ENCODE assay signal across 8 mouse cellular contexts in the genomic region with DNA sequence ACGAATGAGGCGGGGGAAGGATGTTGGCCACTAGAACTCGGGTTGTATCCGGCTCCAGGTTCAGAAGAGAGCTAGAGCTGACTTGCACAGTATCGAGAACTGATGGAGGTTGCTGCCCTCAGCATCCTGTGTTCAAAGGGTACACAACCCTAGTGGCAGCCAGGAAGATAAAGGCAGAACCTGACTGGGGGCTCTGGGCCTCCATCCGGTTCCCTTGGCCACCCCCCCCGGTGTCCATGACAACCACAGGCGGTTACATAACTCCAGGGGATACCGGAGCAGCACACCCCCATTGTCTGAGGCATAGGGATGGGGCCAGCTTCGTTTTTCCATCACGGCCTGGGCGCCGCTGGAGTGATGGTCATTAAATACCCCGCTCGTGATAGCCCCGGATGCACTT. TPM values are rescaled to one million over a fixed set of nuclear protein-coding genes. Genes with fewer than 3 reads are reported as not detected.
DNase-seq lines count a peak whose midpoint lies in the region; ATAC-seq lines count a peak whose summit lies in the region.

No protein-coding gene starts in this region.

- H3K4me3 ChIP-seq in erythroblast, embryonic 14.5 days (replicated peaks): peak overlapping the region; percentile 81
- peak overlapping the region; percentile 91 for H3K4me3 ChIP-seq in embryonic facial prominence, embryonic 14.5 days (ENCODE audit: low read depth, low read length)
- peak overlapping the region; percentile 88 for H3K4me3 ChIP-seq in hindbrain, embryonic 13.5 days
- H3K4me3 ChIP-seq in limb, embryonic 12.5 days (replicated peaks): peak overlapping the region; percentile 87
- peak overlapping the region; percentile 82 for H3K4me3 ChIP-seq in midbrain, embryonic 13.5 days (replicated peaks)

- peak overlapping the region; percentile 93 for H3K4me2 ChIP-seq in embryonic facial prominence, embryonic 14.5 days (ENCODE audit: low read depth, low read length)
- H3K4me2 ChIP-seq in hindbrain, embryonic 13.5 days: peak overlapping the region; percentile 93
- peak overlapping the region; percentile 92 for H3K4me2 ChIP-seq in limb, embryonic 12.5 days
- peak overlapping the region; percentile 78 for H3K4me2 ChIP-seq in midbrain, embryonic 13.5 days (replicated peaks)

- H3K27me3 ChIP-seq in erythroblast, embryonic 14.5 days (ENCODE audit: control insufficient read depth): no peaks in the 10 kb centered on the region
- H3K27me3 ChIP-seq in embryonic facial prominence, embryonic 14.5 days (replicated peaks; ENCODE audit: control insufficient read depth, insufficient read depth, low read length): no peaks in the 10 kb centered on the region
- H3K27me3 ChIP-seq in hindbrain, embryonic 13.5 days: no peaks in the 10 kb centered on the region
- H3K27me3 ChIP-seq in limb, embryonic 12.5 days: no peaks in the 10 kb centered on the region
- no peaks in the 10 kb centered on the region for H3K27me3 ChIP-seq in midbrain, embryonic 13.5 days

- H3K9me3 ChIP-seq in erythroblast, embryonic 14.5 days (ENCODE audit: control insufficient read depth, low read length): peaks cover 8% of the 10 kb centered on the region
- no peaks in the 10 kb centered on the region for H3K9me3 ChIP-seq in embryonic facial prominence, embryonic 14.5 days (ENCODE audit: control insufficient read depth, low read length)
- H3K9me3 ChIP-seq in hindbrain, embryonic 13.5 days: no peaks in the 10 kb centered on the region
- H3K9me3 ChIP-seq in limb, embryonic 12.5 days: no peaks in the 10 kb centered on the region
- no peaks in the 10 kb centered on the region for H3K9me3 ChIP-seq in midbrain, embryonic 13.5 days

- H3K36me3 ChIP-seq in erythroblast, embryonic 14.5 days (ENCODE audit: control insufficient read depth): peaks cover 37% of the 10 kb centered on the region
- peaks cover 42% of the 10 kb centered on the region for H3K36me3 ChIP-seq in embryonic facial prominence, embryonic 14.5 days (ENCODE audit: control insufficient read depth, insufficient read depth, low read length)
- H3K36me3 ChIP-seq in hindbrain, embryonic 13.5 days: peaks cover 38% of the 10 kb centered on the region
- H3K36me3 ChIP-seq in limb, embryonic 12.5 days: peaks cover 50% of the 10 kb centered on the region
- H3K36me3 ChIP-seq in midbrain, embryonic 13.5 days: peaks cover 40% of the 10 kb centered on the region

- H3K27ac ChIP-seq in embryonic facial prominence, embryonic 14.5 days (replicated peaks; ENCODE audit: low read depth, low read length): peak overlapping the region; percentile 39; the same call in 1 of the 2 replicates
- H3K27ac ChIP-seq in hindbrain, embryonic 13.5 days: peak overlapping the region; percentile 87
- H3K27ac ChIP-seq in limb, embryonic 12.5 days: no peak overlapping the region
- H3K27ac ChIP-seq in midbrain, embryonic 13.5 days: peak overlapping the region; percentile 87; the same call in 1 of the 2 replicates

- no peak for ATAC-seq in erythroblast, adult 5-6 weeks (replicated peaks; ENCODE audit: low FRiP score, poor library complexity, severe bottlenecking)
- ATAC-seq in embryonic facial prominence, embryonic 14.5 days (ENCODE audit: low read depth): no peak
- ATAC-seq in hindbrain, embryonic 13.5 days (ENCODE audit: low FRiP score): 0 out of 2 replicates have a peak, but pooled peaks have one; percentile 2
- no peak for ATAC-seq in limb, embryonic 12.5 days (ENCODE audit: insufficient number of reproducible peaks, insufficient read depth, low FRiP score, low TSS enrichment, low read depth)
- ATAC-seq in midbrain, embryonic 13.5 days: no peak; the same call in 1 of the 2 replicates

- 10% methylated on average over 12 of the region's 16 CpGs for WGBS in embryonic facial prominence, embryonic 14.5 days
- WGBS in hindbrain, embryonic 13.5 days: 6% methylated on average over 16 of the region's 16 CpGs
- 6% methylated on average over 16 of the region's 16 CpGs for WGBS in limb, embryonic 12.5 days
- WGBS in midbrain, embryonic 13.5 days: 5% methylated on average over 16 of the region's 16 CpGs

- DNase-seq in adrenal gland, postnatal 10 days: peak; percentile 62
- peak; percentile 54 for DNase-seq in embryonic facial prominence, embryonic 14.5 days (ENCODE audit: low spot score)
- peak; percentile 72 to 87 for DNase-seq in thymus, adult 18-20 months

- H3K9ac ChIP-seq in embryonic facial prominence, embryonic 14.5 days (ENCODE audit: low read depth, low read length): peak overlapping the region; percentile 82
- peak overlapping the region; percentile 92 for H3K9ac ChIP-seq in hindbrain, embryonic 13.5 days
- peak overlapping the region; percentile 80 for H3K9ac ChIP-seq in limb, embryonic 12.5 days (replicated peaks)
- H3K9ac ChIP-seq in midbrain, embryonic 13.5 days (replicated peaks): peak overlapping the region; percentile 90

- H3K4me1 ChIP-seq in erythroblast, embryonic 14.5 days (ENCODE audit: control insufficient read depth): peaks cover 51% of the 10 kb centered on the region
- H3K4me1 ChIP-seq in embryonic facial prominence, embryonic 14.5 days (ENCODE audit: control insufficient read depth, insufficient read depth, low read length): peaks cover 20% of the 10 kb centered on the region; the same call in 1 of the 2 replicates
- peaks cover 61% of the 10 kb centered on the region for H3K4me1 ChIP-seq in hindbrain, embryonic 13.5 days (replicated peaks)
- H3K4me1 ChIP-seq in limb, embryonic 12.5 days (replicated peaks): peaks cover 32% of the 10 kb centered on the region
- H3K4me1 ChIP-seq in midbrain, embryonic 13.5 days (replicated peaks): peaks cover 61% of the 10 kb centered on the region

RNA-seq across cellular contexts. Expression of a gene that starts 0.7 kb away (rescaled TPM):
- 3.9 and 4.7 TPM in 2 replicates for polyA plus RNA-seq in erythroblast, embryonic 14.5 days (2012)
- total RNA-seq in erythroblast, adult 5-6 weeks (2015; ENCODE audit: low replicate concordance): 0.58 and 0.63 TPM in 2 replicates
- 2.2 and 3.5 TPM in 2 replicates for total RNA-seq in erythroblast, adult 5-6 weeks (2017; ENCODE audit: low replicate concordance)
- total RNA-seq in adrenal gland, postnatal 10 days (2021): 10 to 100 TPM; 38.8 to 47.5 TPM
- polyA plus RNA-seq in embryonic facial prominence, embryonic 14.5 days (2014; fragmentation: Nextera tagmentation; extraction: Ambion mirVana): 47.9 and 49.4 TPM in 2 replicates
- 127 and 136 TPM in 2 replicates for polyA plus RNA-seq in hindbrain, embryonic 13.5 days (2015; fragmentation: Nextera tagmentation; extraction: Ambion mirVana)
- polyA plus RNA-seq in limb, embryonic 12.5 days (2016; fragmentation: Nextera tagmentation; extraction: Ambion mirVana): 78.2 and 82.8 TPM in 2 replicates
- polyA plus RNA-seq in midbrain, embryonic 13.5 days (2015; fragmentation: Nextera tagmentation; extraction: Ambion mirVana): 114 and 133 TPM in 2 replicates

RNA-seq across cellular contexts. Expression of a gene that starts 2.0 kb away (rescaled TPM):
- polyA plus RNA-seq in erythroblast, embryonic 14.5 days (2012): 18.9 and 20.4 TPM in 2 replicates
- total RNA-seq in erythroblast, adult 5-6 weeks (2015; ENCODE audit: low replicate concordance): 1.9 and 20.9 TPM in 2 replicates
- 6.0 and 12.1 TPM in 2 replicates for total RNA-seq in erythroblast, adult 5-6 weeks (2017; ENCODE audit: low replicate concordance)
- total RNA-seq in adrenal gland, postnatal 10 days (2021): 100 to 1,000 TPM; 141 to 156 TPM
- 115 and 123 TPM in 2 replicates for polyA plus RNA-seq in embryonic facial prominence, embryonic 14.5 days (2014; fragmentation: Nextera tagmentation; extraction: Ambion mirVana)
- 222 and 230 TPM in 2 replicates for polyA plus RNA-seq in hindbrain, embryonic 13.5 days (2015; fragmentation: Nextera tagmentation; extraction: Ambion mirVana)
- 180 and 203 TPM in 2 replicates for polyA plus RNA-seq in limb, embryonic 12.5 days (2016; fragmentation: Nextera tagmentation; extraction: Ambion mirVana)
- polyA plus RNA-seq in midbrain, embryonic 13.5 days (2015; fragmentation: Nextera tagmentation; extraction: Ambion mirVana): 242 TPM in 2 replicates

RNA-seq across cellular contexts. Expression of a gene that starts 6.2 kb away (rescaled TPM):
- 41.0 and 42.3 TPM in 2 replicates for polyA plus RNA-seq in erythroblast, embryonic 14.5 days (2012)
- total RNA-seq in erythroblast, adult 5-6 weeks (2015; ENCODE audit: low replicate concordance): 7.7 and 15.0 TPM in 2 replicates
- 5.7 and 7.9 TPM in 2 replicates for total RNA-seq in erythroblast, adult 5-6 weeks (2017; ENCODE audit: low replicate concordance)
- total RNA-seq in adrenal gland, postnatal 10 days (2021): 10 to 100 TPM; 46.1 to 48.5 TPM
- 100 and 105 TPM in 2 replicates for polyA plus RNA-seq in embryonic facial prominence, embryonic 14.5 days (2014; fragmentation: Nextera tagmentation; extraction: Ambion mirVana)
- 212 and 214 TPM in 2 replicates for polyA plus RNA-seq in hindbrain, embryonic 13.5 days (2015; fragmentation: Nextera tagmentation; extraction: Ambion mirVana)
- 99.8 and 106 TPM in 2 replicates for polyA plus RNA-seq in limb, embryonic 12.5 days (2016; fragmentation: Nextera tagmentation; extraction: Ambion mirVana)
- 197 TPM in 2 replicates for polyA plus RNA-seq in midbrain, embryonic 13.5 days (2015; fragmentation: Nextera tagmentation; extraction: Ambion mirVana)

RNA-seq across cellular contexts. Expression of a gene that starts 23.0 kb away (rescaled TPM):
- polyA plus RNA-seq in erythroblast, embryonic 14.5 days (2012): 0.09 and 0.20 TPM in 2 replicates
- total RNA-seq in erythroblast, adult 5-6 weeks (2015; ENCODE audit: low replicate concordance): 0.21 TPM in 1 of 2 replicates, not detected in the other
- total RNA-seq in erythroblast, adult 5-6 weeks (2017; ENCODE audit: low replicate concordance): 0.14 TPM in 1 of 2 replicates, not detected in the other
- 10 to 100 TPM; 14.1 to 21.4 TPM for total RNA-seq in adrenal gland, postnatal 10 days (2021)
- 2.0 and 2.1 TPM in 2 replicates for polyA plus RNA-seq in embryonic facial prominence, embryonic 14.5 days (2014; fragmentation: Nextera tagmentation; extraction: Ambion mirVana)
- polyA plus RNA-seq in hindbrain, embryonic 13.5 days (2015; fragmentation: Nextera tagmentation; extraction: Ambion mirVana): 6.6 and 7.1 TPM in 2 replicates
- 6.8 and 6.9 TPM in 2 replicates for polyA plus RNA-seq in limb, embryonic 12.5 days (2016; fragmentation: Nextera tagmentation; extraction: Ambion mirVana)
- 5.3 and 9.3 TPM in 2 replicates for polyA plus RNA-seq in midbrain, embryonic 13.5 days (2015; fragmentation: Nextera tagmentation; extraction: Ambion mirVana)

RNA-seq across cellular contexts. Expression of a gene that starts 25.1 kb away (rescaled TPM):
- polyA plus RNA-seq in erythroblast, embryonic 14.5 days (2012): 1.2 and 1.4 TPM in 2 replicates
- total RNA-seq in erythroblast, adult 5-6 weeks (2015; ENCODE audit: low replicate concordance): 0.58 and 3.1 TPM in 2 replicates
- 1.7 and 3.9 TPM in 2 replicates for total RNA-seq in erythroblast, adult 5-6 weeks (2017; ENCODE audit: low replicate concordance)
- total RNA-seq in adrenal gland, postnatal 10 days (2021): 10 to 100 TPM; 18.5 to 29.5 TPM
- polyA plus RNA-seq in embryonic facial prominence, embryonic 14.5 days (2014; fragmentation: Nextera tagmentation; extraction: Ambion mirVana): 5.3 and 6.8 TPM in 2 replicates
- polyA plus RNA-seq in hindbrain, embryonic 13.5 days (2015; fragmentation: Nextera tagmentation; extraction: Ambion mirVana): 13.7 and 14.3 TPM in 2 replicates
- 22.1 and 23.2 TPM in 2 replicates for polyA plus RNA-seq in limb, embryonic 12.5 days (2016; fragmentation: Nextera tagmentation; extraction: Ambion mirVana)
- 11.6 and 13.2 TPM in 2 replicates for polyA plus RNA-seq in midbrain, embryonic 13.5 days (2015; fragmentation: Nextera tagmentation; extraction: Ambion mirVana)
